Mouse (Mus musculus): ENCODE measurements at regions not wholly inside any gene's neighbourhood (a gene's known extent, or its start where the extent isn't known, plus 50 kb on each side); places are given as distances from the start of the nearest gene placed in this dataset.

- no peak for DNase-seq
- Histone ChIP-seq H3K9me3 (ENCODE audit: low read length) (no peaks in the 10 kb centered on the region), H3K27ac (ENCODE audit: low read depth, low read length) (no peak overlapping the region), H3K27me3 (ENCODE audit: insufficient read depth, low read length) (no peaks in the 10 kb centered on the region), H3K4me3 (ENCODE audit: low read depth, low read length) (no peak overlapping the region), H3K9ac (no peak overlapping the region), H3K36me3 (ENCODE audit: insufficient read depth) (no peaks in the 10 kb centered on the region), H3K4me1 (ENCODE audit: insufficient read depth) (no peaks in the 10 kb centered on the region), H3K4me2 (ENCODE audit: low read depth) (no peak overlapping the region)
- ATAC-seq, result no peak
- TF ChIP-seq CTCF (IDR thresholded peaks at IDR 0.05; ENCODE audit: low read depth), result no peak
These were observed 139.4 kb downstream of the Gm15262 start for GRCm38 (mm10) chrX:161426625-161427024.

DNA sequence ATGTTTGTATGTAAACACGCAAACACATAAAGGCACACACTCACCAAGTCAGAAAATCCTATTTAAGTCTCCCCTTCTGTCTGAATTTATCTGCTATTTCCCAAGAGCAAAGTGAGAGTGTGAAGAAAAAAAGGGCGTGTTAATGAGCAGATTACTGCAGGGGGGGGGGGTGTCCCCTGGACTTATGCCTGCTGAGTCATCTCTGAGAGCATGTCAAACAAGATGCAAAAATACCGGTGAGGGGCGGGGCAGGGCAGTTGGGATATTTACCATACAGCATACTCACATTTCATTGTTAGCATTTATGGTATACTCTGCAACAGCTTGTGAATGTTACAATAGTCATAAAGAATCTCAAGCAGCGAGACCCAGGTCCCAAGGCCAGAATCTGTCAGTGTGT is 140.8 kb downstream of the Gm15262 start:
- no peak for ATAC-seq
- no peak for TF ChIP-seq CTCF (IDR thresholded peaks at IDR 0.05; ENCODE audit: low read depth)
- H3K4me1 ChIP-seq (ENCODE audit: insufficient read depth), result no peaks in the 10 kb centered on the region
- 62% methylated on average over 5 of the region's 5 CpGs for WGBS
- no peak overlapping the region for H3K4me2 ChIP-seq (ENCODE audit: low read depth)
- H3K27me3 ChIP-seq (ENCODE audit: insufficient read depth, low read length), result no peaks in the 10 kb centered on the region
- DNase-seq, result no peak
- H3K4me3 ChIP-seq (ENCODE audit: low read depth, low read length), result no peak overlapping the region
- H3K9ac ChIP-seq, result no peak overlapping the region
- no peak overlapping the region for H3K27ac ChIP-seq (ENCODE audit: low read depth, low read length)
- H3K9me3 ChIP-seq (ENCODE audit: low read length), result no peaks in the 10 kb centered on the region
- H3K36me3 ChIP-seq (ENCODE audit: insufficient read depth), result no peaks in the 10 kb centered on the region

DNA sequence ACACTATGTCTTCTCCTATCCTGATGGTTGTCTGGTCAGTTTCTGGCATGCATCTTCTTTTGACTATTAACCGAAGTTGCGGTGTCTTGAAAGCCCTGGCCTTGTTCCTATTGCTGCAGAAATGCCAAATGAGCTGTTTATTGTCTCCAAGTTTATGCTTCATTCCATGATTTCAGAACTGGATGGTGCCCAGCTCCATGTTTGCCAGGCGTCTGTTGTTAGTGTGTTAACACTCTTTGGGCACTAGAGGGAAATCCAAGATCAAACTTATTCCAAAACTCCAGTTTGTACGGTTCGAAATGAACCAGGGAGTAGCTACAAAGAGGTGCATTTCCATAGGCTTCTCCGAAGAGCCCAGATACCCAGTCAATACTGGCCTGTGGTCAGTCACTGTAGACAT is 148.1 kb downstream of the Gm15262 start:
- Histone ChIP-seq H3K27ac (ENCODE audit: low read depth, low read length) (no peak overlapping the region), H3K9ac (no peak overlapping the region), H3K27me3 (ENCODE audit: insufficient read depth, low read length) (no peaks in the 10 kb centered on the region), H3K4me1 (ENCODE audit: insufficient read depth) (no peaks in the 10 kb centered on the region), H3K4me2 (ENCODE audit: low read depth) (no peak overlapping the region), H3K9me3 (ENCODE audit: low read length) (no peaks in the 10 kb centered on the region), H3K36me3 (ENCODE audit: insufficient read depth) (no peaks in the 10 kb centered on the region), H3K4me3 (ENCODE audit: low read depth, low read length) (no peak overlapping the region)
- peak; percentile 48; the same call in 1 of the 2 replicates for ATAC-seq
- peak; percentile 41 for TF ChIP-seq CTCF (IDR thresholded peaks at IDR 0.05; ENCODE audit: low read depth)
- peak; percentile 52 for DNase-seq
- 68% methylated on average over 6 of the region's 6 CpGs for WGBS

All from forebrain, postnatal 0 days (tissue).